Mouse (Mus musculus): Measurements from ENCODE around the gene Pafah1b2.

GRCm38 (mm10) chr9:46058065-46058464 lies 45.6 kb upstream of the Pafah1b2 start:
- TF ChIP-seq CTCF (IDR thresholded peaks at IDR 0.05; ENCODE audit: extremely low read depth, insufficient read length, insufficient replicate concordance, low read depth, low read length) (no peak), POLR2A (IDR thresholded peaks at IDR 0.05; ENCODE audit: low read depth, low read length) (no peak)
